Mouse (Mus musculus) CH12.LX (cell line): ENCODE measurements at regions not wholly inside any gene's neighbourhood (a gene's known extent, or its start where the extent isn't known, plus 50 kb on each side); places are given as distances from the start of the nearest gene placed in this dataset.

Source experiments
- CTCF ChIP-seq, 2 experiments: IDR thresholded peaks in 1 of 2; conservative IDR thresholded peaks in 1 of 2; 2 replicates each; pipeline ENCODE4 v1.5.1; 2011 to 2012; ENCODE audit warnings: low read depth in 2 of 2, low read length in 2 of 2, improper control_type of control experiment in 1 of 2, inconsistent platforms in 1 of 2, mild to moderate bottlenecking in 1 of 2, moderate library complexity in 1 of 2
- POLR2A ChIP-seq: IDR thresholded peaks from 2 replicates; pipeline ENCODE4 v1.6.1; 2011; ENCODE audit warnings: low read depth, mild to moderate bottlenecking, improper control_type of control experiment, low read length

DNA sequence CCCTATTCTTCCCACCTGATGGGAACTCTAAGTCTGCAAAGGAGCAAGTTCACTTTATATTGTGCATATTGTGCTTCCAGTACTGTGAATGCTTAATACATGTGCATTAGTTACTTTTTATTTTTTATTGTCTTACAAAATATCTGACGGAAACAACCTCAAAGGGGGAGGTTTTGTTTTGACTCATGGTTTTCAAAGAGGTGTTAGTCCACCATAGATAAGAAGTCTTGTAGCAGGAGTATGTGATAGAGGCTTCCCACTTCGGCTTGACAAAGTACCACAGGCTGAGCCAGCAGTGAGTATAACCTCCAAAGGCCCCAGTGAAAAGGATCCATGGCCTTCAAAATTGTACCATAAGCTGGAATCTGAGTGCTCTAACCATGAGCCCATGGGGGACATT, 74.0 kb upstream of the Serbp1 start:
- TF ChIP-seq CTCF (conservative IDR thresholded peaks at IDR 0.05 in 1 of 2, IDR thresholded peaks at IDR 0.05 in 1 of 2; ENCODE audit: low read depth in 2 of 2, low read length in 2 of 2) (no peak), POLR2A (no peak)
